Mouse (Mus musculus) intestine, embryonic 16.5 days (tissue): ENCODE data around the gene Prelid3b. TPM values are rescaled to one million over a fixed set of nuclear protein-coding genes. Genes with fewer than 3 reads are reported as not detected.

Experiments used
- ATAC-seq: fragments of 200-750 bp; cut with Nextera tagmentation; 2 replicates; pipeline ENCODE4 v1.8.0; 2017; ENCODE audit warnings: moderate TSS enrichment, moderate library complexity
- H3K27ac ChIP-seq: fragments of 300-500 bp; sonication (generic); 2 replicates; pipeline ENCODE4 v1.5.1; 2014; ENCODE audit warnings: mild to moderate bottlenecking, low read length
- H3K27me3 ChIP-seq: fragments of 300-500 bp; sonication (generic); replicated peaks from 2 replicates; pipeline ENCODE4 v1.6.1; 2014; ENCODE audit warnings: low read length, control low read depth, mixed read lengths; ENCODE audit not compliant: control insufficient read depth, insufficient read depth
- H3K36me3 ChIP-seq: fragments of 300-500 bp; sonication (generic); 2 replicates; pipeline ENCODE4 v1.6.1; 2014; ENCODE audit warnings: low read length, control low read depth; ENCODE audit not compliant: control insufficient read depth, insufficient read depth
- H3K4me1 ChIP-seq: fragments of 300-500 bp; sonication (generic); 2 replicates; pipeline ENCODE4 v1.6.1; 2014; ENCODE audit warnings: low read length, control low read depth, mixed read lengths; ENCODE audit not compliant: control insufficient read depth, insufficient read depth
- H3K4me2 ChIP-seq: fragments of 300-500 bp; sonication (generic); 2 replicates; pipeline ENCODE4 v1.6.1; 2014; ENCODE audit warnings: low read depth, low read length, control low read depth
- H3K4me3 ChIP-seq: fragments of 300-500 bp; sonication (generic); 2 replicates; pipeline ENCODE4 v1.5.1; 2014; ENCODE audit warnings: mild to moderate bottlenecking, low read length
- H3K9ac ChIP-seq: fragments of 300-500 bp; sonication (generic); 2 replicates; pipeline ENCODE4 v1.6.1; 2014; ENCODE audit warnings: low read depth, low read length
- H3K9me3 ChIP-seq: fragments of 300-500 bp; sonication (generic); 2 replicates; pipeline ENCODE4 v1.6.1; 2016; ENCODE audit warnings: low read length, control low read depth; ENCODE audit not compliant: control insufficient read depth
- WGBS: fragments of 180-500 bp; shearing (Covaris S2); extraction: QIAGEN DNeasy Blood & Tissue Kit; methylation state at CpG from one replicate; pipeline ENCODE4 v1.1.7; 2014; 5-methylcytosine and 5-hydroxymethylcytosine counted together
- polyA plus RNA-seq: library from polyadenylated mRNA; unstranded; fragments of >200 nt; fragmentation: Nextera tagmentation; extraction: Ambion mirVana; gene quantifications from 2 replicates; pipeline ENCODE4 v1.2.1, GENCODE M21; 2015

Gene Prelid3b
- 119 and 134 TPM in 2 replicates for polyA plus RNA-seq

DNA sequence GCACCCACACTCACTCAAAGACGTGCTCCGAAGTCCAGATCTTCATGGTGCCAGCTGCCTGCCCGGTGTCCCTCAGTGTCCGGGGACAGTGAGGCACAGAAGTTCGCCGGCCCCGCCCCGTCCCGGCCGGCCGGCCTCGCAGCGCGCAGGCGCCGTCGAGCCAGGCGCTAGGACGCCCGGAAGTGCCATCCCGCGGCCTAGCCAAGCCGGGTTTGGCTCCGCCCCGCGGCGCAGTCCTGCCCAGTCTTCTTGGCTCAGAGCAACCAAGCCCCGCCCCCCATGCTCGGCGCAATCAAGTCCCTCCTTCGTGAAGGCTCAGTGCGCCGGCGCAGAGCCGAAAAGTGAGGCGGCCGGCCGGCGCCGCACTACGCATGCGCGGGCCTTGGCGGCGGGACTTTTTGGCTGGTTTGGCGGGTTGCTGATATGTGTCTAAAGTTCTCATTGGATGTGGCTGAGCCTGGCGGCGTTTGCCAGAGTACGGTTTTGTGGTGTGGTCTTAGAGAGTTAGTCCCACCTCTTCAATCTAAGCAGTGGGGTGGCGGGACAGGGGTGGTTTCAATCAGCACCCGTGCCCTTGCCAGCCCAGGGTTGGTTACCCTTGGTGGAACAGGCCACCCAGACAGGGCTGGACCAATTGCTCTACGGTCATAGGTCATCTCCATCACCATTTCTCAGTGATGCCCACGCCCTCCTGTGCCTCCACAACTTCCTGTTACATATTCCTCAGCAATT lies at the start of gene Prelid3b:
Gene Prelid3b (minus strand): TSS at position 264 of the 732 bp plus-strand sequence.
- H3K27me3 ChIP-seq, result no peaks in the 10 kb centered on the region
- H3K27ac ChIP-seq, result peak within 1 kb of the TSS; percentile 82
- 0 out of 2 replicates have a peak, but pooled peaks cover 4% of the 10 kb centered on the region for H3K36me3 ChIP-seq
- peak within 1 kb of the TSS; percentile 92 for H3K9ac ChIP-seq
- peaks cover 27% of the 10 kb centered on the region for H3K4me1 ChIP-seq
- ATAC-seq, result peak; percentile 96
- peak within 1 kb of the TSS; percentile 78 for H3K4me2 ChIP-seq
- H3K4me3 ChIP-seq, result peak within 1 kb of the TSS; percentile 86
- no peaks in the 10 kb centered on the region for H3K9me3 ChIP-seq
- under 1% methylated on average over 53 of the region's 53 CpGs for WGBS

- Histone ChIP-seq H3K4me1 (peaks cover 3% of the 10 kb centered on the region; the same call in 1 of the 2 replicates), H3K4me2 (no peak overlapping the region), H3K9ac (no peak overlapping the region), H3K27me3 (no peaks in the 10 kb centered on the region), H3K9me3 (no peaks in the 10 kb centered on the region), H3K27ac (no peak overlapping the region), H3K36me3 (no peaks in the 10 kb centered on the region), H3K4me3 (no peak overlapping the region)
- peak; percentile 67; the same call in 1 of the 2 replicates for ATAC-seq
- 82% methylated on average over 3 of the region's 3 CpGs for WGBS
These were observed 49.3 kb upstream of the Prelid3b start for GRCm38 (mm10) chr2:174522134-174522533.

DNA sequence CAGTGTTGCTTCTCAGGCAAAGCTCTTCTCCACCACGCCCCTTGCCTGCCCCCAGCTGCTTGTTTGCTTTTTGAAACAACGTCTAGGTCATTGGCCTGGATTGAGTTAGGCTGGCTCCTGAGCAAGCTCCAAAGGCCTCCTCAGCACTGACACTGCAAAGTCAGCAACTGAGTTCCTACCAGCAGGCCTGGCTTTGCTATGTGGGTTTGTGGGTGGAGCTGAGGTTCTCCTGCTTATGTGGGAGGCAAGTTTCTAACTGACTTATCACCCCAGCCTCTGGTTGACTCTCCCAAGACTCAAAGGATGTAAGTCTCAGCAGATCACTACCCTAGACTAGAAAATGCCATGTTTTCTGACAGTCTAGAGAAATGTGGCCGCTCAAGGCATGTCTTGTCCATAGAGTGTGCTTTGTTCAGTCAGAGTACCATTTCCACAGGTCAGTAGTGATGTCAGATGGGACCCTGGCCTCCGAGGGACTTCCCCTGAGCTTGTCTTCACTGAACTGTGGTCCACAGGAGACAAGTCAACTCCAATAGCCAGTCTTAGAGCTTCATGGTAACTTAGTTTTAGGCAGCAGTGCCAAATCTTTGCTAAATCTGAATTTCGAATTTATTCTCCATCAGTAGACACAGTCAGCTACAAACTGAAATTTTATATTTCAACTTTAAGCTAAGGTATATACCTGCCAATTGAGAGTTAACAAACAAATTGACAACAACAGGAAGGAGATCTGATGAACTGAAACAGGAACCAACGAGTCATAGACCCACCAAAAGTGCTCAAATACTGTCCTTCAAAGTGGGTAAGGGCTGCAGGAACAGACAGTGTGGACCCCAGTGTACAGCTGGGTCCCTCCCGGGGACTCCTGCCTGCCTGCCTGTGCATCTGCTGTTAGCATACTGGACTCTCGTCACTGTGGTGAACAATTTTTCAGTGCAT lies 44.5 kb upstream of the Prelid3b start:
- H3K9ac ChIP-seq, result no peak overlapping the region
- no peak overlapping the region for H3K27ac ChIP-seq
- H3K9me3 ChIP-seq, result no peaks in the 10 kb centered on the region
- H3K36me3 ChIP-seq, result no peaks in the 10 kb centered on the region
- no peak overlapping the region for H3K4me3 ChIP-seq
- H3K4me1 ChIP-seq, result peaks cover 3% of the 10 kb centered on the region; the same call in 1 of the 2 replicates
- ATAC-seq, result peak; percentile 78
- no peaks in the 10 kb centered on the region for H3K27me3 ChIP-seq
- WGBS, result 63% methylated on average over 8 of the region's 8 CpGs
- no peak overlapping the region for H3K4me2 ChIP-seq

GRCm38 (mm10) chr2:174514887-174515286 lies 42.0 kb upstream of the Prelid3b start:
- Histone ChIP-seq H3K36me3 (no peaks in the 10 kb centered on the region), H3K4me2 (no peak overlapping the region), H3K27ac (no peak overlapping the region), H3K27me3 (no peaks in the 10 kb centered on the region), H3K4me3 (no peak overlapping the region), H3K9ac (no peak overlapping the region), H3K4me1 (peaks cover 3% of the 10 kb centered on the region; the same call in 1 of the 2 replicates), H3K9me3 (no peaks in the 10 kb centered on the region)
- no peak for ATAC-seq
- 76% methylated on average over 4 of the region's 4 CpGs for WGBS

DNA sequence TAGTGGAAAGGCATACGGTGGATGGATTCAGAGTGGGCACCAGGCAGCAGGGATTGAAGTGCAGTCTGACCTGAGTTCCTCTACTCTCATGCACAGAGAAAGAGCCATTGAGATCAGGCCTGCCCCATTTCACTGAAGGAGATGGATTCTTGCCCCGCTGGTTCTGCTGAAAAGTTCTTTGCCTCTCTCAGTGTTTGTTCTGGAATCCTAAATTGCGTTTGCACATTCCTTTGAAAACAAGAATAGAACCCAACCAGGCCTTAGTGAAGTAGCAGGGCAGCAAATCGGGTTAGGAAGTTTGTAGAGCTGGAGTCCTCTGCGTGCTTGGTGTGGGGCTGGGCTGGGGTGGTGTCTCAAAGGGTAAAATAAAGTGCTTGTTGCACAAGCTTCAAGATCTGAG lies 40.9 kb upstream of the Prelid3b start:
- WGBS, result 65% methylated on average over 5 of the region's 5 CpGs
- no peaks in the 10 kb centered on the region for H3K36me3 ChIP-seq

GRCm38 (mm10) chr2:174509825-174510224 lies 36.9 kb upstream of the Prelid3b start:
- H3K36me3 ChIP-seq, result no peaks in the 10 kb centered on the region
- 90% methylated on average over 8 of the region's 8 CpGs for WGBS
- H3K9me3 ChIP-seq, result no peaks in the 10 kb centered on the region
- no peak overlapping the region for H3K9ac ChIP-seq
- no peak overlapping the region for H3K4me3 ChIP-seq
- H3K27me3 ChIP-seq, result no peaks in the 10 kb centered on the region
- no peak overlapping the region for H3K27ac ChIP-seq
- no peak for ATAC-seq
- no peak overlapping the region for H3K4me2 ChIP-seq
- no peaks in the 10 kb centered on the region for H3K4me1 ChIP-seq

More for the DNA sequence above, 40.9 kb upstream of the Prelid3b start:
- H3K9ac ChIP-seq, result no peak overlapping the region
- H3K27me3 ChIP-seq, result no peaks in the 10 kb centered on the region
- H3K4me1 ChIP-seq, result peaks cover 3% of the 10 kb centered on the region; the same call in 1 of the 2 replicates
- ATAC-seq, result no peak
- H3K27ac ChIP-seq, result no peak overlapping the region
- H3K4me3 ChIP-seq, result no peak overlapping the region
- H3K4me2 ChIP-seq, result no peak overlapping the region
- no peaks in the 10 kb centered on the region for H3K9me3 ChIP-seq

DNA sequence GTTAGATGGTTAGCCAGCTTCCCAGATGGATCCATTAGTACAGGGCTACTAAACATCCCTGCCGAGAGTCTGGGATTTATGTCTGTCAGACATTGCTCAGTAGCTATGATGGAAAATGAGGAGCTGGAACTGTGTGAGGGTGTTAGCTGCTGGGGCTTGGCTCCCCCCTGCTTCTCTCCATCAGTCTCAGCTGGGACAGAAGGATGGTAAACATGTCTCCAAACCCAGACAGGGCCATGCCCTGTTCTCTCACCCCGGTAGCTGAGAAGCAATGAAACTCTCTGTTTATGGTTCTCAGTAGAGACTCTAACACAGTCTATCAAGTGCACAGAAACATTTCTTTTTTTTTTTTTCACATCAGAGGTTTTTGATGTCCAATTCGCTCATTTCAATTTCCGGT lies 35.1 kb upstream of the Prelid3b start:
- H3K9ac ChIP-seq, result no peak overlapping the region
- no peaks in the 10 kb centered on the region for H3K27me3 ChIP-seq
- WGBS, result 58% methylated on average over 4 of the region's 4 CpGs
- H3K27ac ChIP-seq, result no peak overlapping the region
- no peaks in the 10 kb centered on the region for H3K4me1 ChIP-seq
- ATAC-seq, result no peak
- H3K4me2 ChIP-seq, result no peak overlapping the region
- no peak overlapping the region for H3K4me3 ChIP-seq
- H3K36me3 ChIP-seq, result no peaks in the 10 kb centered on the region
- no peaks in the 10 kb centered on the region for H3K9me3 ChIP-seq

DNA sequence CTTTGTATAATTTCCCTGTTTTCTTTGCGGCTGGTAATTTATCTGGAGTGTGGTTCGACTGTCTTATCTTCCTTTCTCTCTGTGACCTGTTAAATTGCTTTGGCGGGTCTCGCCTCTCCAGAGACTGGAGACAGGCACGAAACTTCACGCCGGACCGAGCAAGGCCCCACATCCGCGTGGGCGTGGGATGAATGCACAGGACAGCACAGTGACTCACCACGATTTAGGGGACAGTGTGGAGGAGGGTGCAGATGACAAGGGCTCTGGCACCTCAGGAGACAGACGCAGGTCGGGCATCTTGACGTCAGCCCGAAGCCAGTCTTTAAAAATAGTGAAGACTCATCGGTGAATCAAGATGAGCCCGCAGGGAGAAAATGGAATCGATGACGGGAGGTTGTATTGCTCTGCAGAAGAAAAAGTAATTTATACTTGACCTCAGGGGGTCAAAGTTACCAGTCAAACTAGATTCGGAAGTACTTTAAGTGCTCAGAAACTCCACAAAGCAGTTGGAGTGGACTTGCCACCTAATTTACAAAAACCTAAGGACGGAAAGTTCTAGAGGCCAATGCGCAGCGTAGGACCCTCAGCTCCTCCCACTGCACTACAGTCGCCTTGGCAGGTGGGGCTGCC lies 30.1 kb upstream of the Prelid3b start:
- 69% methylated on average over 25 of the region's 25 CpGs for WGBS
- Histone ChIP-seq H3K9me3 (no peaks in the 10 kb centered on the region), H3K4me2 (no peak overlapping the region), H3K27me3 (no peaks in the 10 kb centered on the region), H3K4me1 (no peaks in the 10 kb centered on the region), H3K4me3 (no peak overlapping the region), H3K27ac (no peak overlapping the region), H3K9ac (no peak overlapping the region), H3K36me3 (no peaks in the 10 kb centered on the region)
- no peak for ATAC-seq

DNA sequence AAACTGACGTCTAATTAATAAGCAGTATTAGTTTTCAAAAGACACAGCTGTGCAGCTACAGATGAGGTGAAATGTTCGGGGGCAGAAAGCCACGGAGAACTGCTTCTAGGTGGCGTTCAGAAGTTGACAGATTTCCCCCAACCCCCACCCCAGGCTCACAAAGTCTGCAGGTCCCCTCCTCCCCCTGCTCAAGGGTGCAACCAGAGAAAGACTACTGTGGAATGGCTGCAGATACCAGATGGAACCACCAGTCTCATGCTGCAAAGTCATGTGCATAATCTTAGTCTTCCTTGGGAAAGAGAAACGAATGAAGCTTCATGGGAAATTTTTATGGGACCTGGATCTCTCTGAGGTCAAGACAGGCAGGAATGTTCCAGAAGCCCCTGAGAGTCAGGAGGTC lies 29.4 kb upstream of the Prelid3b start:
- H3K4me3 ChIP-seq, result no peak overlapping the region
- 48% methylated on average over 5 of the region's 5 CpGs for WGBS
- H3K27ac ChIP-seq, result no peak overlapping the region
- ATAC-seq, result no peak
- no peaks in the 10 kb centered on the region for H3K9me3 ChIP-seq
- no peak overlapping the region for H3K9ac ChIP-seq
- no peak overlapping the region for H3K4me2 ChIP-seq
- H3K36me3 ChIP-seq, result no peaks in the 10 kb centered on the region
- H3K4me1 ChIP-seq, result no peaks in the 10 kb centered on the region
- H3K27me3 ChIP-seq, result no peaks in the 10 kb centered on the region
